Mouse (Mus musculus) mouse embryonic stem cell (cell line): ENCODE measurements around the gene Med12l.

ENCODE experiments used
- in situ Hi-C, 2 experiments: fragments of 300-500 bp; cut with MboI; formaldehyde crosslinking; loops; 1 replicate in 1 of 2; 3 replicates in 1 of 2; pipeline ENCODE4 v1.14.3; 2019 to 2020; ENCODE audit warnings: low sequenced_read_pairs in 2 of 2, low pct_unique_long_range_greater_than_20kb in 1 of 2, mixed read lengths in 1 of 2; ENCODE audit not compliant: unreplicated experiment in 1 of 2

The Med12l gene

DNA sequence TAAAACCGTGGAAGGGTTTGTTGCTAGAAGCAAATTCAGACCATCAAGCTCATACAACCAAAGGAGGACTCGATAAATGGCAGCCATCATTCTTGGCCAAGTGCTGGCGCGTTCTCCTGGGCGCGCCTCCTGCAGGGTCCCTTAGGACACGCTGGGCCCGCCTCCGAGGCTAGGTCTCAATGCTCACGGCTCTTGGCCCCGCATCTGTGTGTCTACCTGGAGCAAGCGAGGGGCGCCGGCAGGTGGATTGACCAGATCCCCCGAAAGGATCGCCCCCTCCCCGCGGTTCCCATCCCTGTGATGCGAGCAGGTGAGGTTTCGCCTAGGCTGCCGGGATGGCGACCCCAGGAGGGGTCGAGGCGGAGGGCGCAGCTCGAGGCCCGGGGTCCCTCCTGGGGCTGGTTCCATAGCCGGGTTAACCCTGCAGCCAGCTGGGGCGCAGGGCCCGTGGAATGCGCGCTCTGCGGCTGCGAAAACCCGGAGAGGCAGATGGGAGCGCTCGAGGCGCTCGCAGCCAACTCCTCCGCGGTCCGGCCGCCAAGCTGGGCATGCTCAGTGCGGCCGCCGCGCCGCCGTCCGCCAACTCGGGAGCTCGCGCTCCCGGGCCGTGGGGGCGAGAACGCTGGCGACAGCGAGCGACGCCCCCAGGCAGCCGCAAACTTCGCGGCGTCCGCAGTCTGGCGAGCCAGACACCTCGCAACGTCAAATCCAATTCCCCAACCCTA is at the start of gene Med12l:
Gene Med12l, plus strand, starts transcription at position 555 of the 725 bp plus-strand sequence.
- in situ Hi-C loops: no loop called here

DNA sequence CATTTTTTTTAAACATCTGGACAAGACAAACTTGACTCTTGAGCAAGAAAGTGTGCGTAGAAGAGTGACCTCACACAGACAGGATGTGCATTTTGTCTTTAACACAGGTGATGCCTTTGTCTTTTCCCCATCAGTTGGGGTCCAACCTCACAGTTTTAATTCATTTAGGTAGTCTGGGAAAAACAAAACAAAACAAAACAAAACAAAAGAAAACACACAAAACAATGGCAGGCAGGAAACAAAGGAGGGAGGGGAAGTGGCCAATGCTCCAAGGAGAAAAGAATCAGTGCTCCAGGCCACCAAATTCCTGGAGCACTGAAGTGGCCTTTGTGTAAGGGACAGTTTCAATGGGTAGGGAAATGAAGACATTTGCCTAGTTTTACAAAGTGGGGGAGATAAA is 44.5 kb upstream of the Med12l start:
- in situ Hi-C loops: no loop called here

- in situ Hi-C loops: no loop called here
Observed at GRCm38 (mm10) chr3:58977413-58977812, 28.2 kb upstream of the Med12l start.

GRCm38 (mm10) chr3:58977906-58978622 is 27.6 kb upstream of the Med12l start:
- in situ Hi-C loops: no loop called here

- in situ Hi-C loops: no loop called here
Observed at GRCm38 (mm10) chr3:58980579-58980978, 25.0 kb upstream of the Med12l start.

GRCm38 (mm10) chr3:58982896-58983837 is 22.5 kb upstream of the Med12l start:
- in situ Hi-C loops: no loop called here

- in situ Hi-C loops: no loop called here
Observed at GRCm38 (mm10) chr3:58983838-58984598, 21.6 kb upstream of the Med12l start.

DNA sequence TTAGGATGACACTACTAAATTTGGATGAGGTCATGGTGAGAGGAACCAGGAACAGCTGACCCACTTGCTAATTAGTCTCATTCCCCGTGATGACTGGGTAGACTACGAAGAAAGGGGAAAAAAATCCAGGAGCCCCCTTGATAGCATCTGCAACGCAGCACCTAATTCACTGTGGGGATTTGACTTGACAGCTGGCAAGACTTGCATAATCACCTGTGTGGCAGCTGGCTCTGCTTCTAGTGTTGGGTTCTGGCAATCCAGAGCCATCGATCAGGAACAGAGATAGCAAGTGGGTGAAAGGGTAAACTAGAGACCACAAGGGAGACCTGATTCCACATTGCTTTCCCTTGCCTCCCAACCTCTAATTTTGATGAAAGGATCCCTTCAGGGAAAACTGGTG is 19.8 kb upstream of the Med12l start:
- in situ Hi-C loops: no loop called here

- in situ Hi-C loops: no loop called here
Observed at GRCm38 (mm10) chr3:58989374-58989773, 16.3 kb upstream of the Med12l start.

DNA sequence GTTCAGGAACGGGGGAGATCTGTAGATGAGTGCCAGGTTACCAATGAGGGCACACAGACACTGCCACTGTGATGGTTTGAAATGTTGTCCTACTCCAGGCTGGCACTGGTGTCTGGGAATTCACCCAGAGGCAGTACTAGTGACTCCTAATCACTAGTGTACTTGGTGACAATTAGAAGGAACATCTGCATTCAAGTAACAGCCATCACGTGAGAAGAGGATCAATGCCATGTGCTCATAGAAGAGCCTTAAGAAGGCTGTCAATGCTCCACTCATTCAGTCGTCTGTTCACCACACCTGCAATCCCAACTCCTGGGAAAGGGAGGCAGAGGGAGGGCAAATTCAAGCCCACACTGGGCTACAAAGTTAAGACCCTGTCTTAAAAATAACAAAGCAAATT is 15.1 kb upstream of the Med12l start:
- in situ Hi-C loops: no loop called here

GRCm38 (mm10) chr3:58992122-58992521 is 13.5 kb upstream of the Med12l start:
- in situ Hi-C loops: no loop called here

GRCm38 (mm10) chr3:58993619-58994018 is 12.0 kb upstream of the Med12l start:
- in situ Hi-C loops: no loop called here

GRCm38 (mm10) chr3:59003756-59004155 is 1.9 kb upstream of the Med12l start:
- in situ Hi-C loops: no loop called here

DNA sequence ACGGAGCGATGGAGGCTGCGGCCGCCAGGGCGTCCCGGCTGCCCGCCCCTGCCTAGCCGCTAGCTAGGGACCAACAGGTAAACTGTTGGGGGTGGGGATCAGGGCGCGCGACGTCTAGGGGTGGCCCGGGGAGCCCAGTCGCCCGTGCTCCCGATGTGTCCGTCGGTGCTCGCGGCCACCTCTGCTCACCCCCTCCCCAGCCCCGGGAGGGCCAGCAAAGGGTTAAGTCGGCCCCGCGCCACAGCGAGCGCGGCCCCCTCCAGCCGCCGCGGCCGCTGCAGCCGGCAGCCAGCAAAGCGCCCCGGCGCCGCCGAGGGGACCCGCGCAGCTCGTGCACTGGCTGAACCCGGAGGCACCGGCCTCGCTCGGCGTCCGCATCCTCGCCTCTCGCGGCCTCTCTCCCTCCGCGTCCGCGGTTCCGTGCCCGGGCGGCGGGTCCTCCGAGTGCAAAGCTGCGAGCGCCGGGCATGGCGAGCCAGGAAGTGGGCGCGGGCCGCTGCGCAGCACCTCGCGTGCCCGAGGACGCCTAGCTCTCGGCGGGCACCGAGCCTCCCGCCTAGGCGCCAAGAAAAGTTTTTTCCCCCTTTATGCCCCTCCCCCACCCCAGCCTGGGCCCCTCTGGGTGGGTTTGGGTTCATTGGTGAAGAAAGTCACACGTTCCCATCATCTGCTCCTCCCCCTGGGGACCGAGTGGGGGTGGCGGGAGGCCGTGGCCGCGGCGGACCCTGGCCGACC is 538 bp downstream of the Med12l start:
- in situ Hi-C loops: no loop called here

- in situ Hi-C loops: no loop called here
Observed at GRCm38 (mm10) chr3:59006731-59007441, 1.3 kb downstream of the Med12l start.

- in situ Hi-C loops: no loop called here
Observed at GRCm38 (mm10) chr3:59010276-59010675, 4.7 kb downstream of the Med12l start.

DNA sequence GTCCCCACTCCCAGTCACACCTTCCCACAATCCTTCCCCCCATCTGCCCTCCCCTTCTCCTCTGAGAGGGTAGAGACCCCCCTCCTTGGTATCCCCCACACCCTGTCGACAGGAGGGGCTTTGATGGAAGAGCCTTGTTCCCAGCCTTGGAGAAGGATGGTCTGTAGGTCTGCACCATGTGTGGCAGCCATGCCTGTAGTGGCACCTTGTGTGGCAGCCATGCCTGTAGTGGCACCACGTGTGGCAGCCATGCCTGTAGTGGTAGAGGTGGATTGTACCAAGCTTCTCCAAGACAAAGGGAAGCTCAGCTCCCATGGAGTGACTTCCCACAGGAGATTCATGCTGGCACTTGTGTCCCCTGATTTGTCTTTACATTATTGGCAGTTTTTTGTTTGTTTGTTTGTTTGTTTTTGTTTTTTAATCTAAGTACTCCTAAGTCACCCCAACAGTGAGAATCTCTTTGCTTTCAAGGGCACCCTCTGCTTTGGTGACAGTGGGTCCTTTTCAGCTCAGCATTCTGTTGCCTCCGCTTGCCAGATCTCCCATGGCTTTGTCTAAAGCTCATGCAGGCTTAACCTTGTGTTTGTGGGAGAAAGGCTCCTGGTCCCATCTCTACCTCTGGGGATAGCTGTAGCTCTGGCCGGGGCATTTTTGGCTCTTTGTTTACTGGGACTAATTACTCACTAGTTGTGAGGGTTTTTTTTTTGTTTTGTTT is 10.2 kb downstream of the Med12l start:
- in situ Hi-C loops: no loop called here
